Mouse (Mus musculus): ENCODE data around the gene Tmem158.

The Tmem158 gene

DNA sequence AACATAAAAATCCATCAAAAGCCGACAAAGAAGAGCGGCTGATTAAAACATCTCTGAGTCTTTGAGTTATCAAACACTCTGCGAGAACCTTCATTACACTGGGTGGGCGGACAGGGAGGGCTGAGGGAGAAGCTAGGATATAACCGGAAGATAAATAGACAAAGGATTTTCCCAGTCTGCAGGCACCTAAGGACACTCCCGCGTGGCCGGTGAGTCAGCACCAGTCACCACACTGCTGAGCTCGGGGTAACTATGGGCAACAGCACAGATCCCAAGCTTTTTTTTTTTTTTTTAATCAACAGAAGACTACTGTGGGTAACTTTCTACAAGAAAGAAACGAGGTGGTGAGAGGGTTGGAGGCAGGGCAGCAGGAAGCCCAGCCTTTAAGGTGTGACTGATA is 16.6 kb downstream of the Tmem158 start:
- DNase-seq: no peak

GRCm38 (mm10) chr9:123241191-123241590 is 19.4 kb downstream of the Tmem158 start:
- DNase-seq: no peak

- DNase-seq: no peak
These were observed 19.8 kb downstream of the Tmem158 start for GRCm38 (mm10) chr9:123240751-123241150.

GRCm38 (mm10) chr9:123240271-123240670 is 20.3 kb downstream of the Tmem158 start:
- no peak for DNase-seq

- DNase-seq: no peak
These were observed 20.9 kb downstream of the Tmem158 start for GRCm38 (mm10) chr9:123239651-123240050.

DNA sequence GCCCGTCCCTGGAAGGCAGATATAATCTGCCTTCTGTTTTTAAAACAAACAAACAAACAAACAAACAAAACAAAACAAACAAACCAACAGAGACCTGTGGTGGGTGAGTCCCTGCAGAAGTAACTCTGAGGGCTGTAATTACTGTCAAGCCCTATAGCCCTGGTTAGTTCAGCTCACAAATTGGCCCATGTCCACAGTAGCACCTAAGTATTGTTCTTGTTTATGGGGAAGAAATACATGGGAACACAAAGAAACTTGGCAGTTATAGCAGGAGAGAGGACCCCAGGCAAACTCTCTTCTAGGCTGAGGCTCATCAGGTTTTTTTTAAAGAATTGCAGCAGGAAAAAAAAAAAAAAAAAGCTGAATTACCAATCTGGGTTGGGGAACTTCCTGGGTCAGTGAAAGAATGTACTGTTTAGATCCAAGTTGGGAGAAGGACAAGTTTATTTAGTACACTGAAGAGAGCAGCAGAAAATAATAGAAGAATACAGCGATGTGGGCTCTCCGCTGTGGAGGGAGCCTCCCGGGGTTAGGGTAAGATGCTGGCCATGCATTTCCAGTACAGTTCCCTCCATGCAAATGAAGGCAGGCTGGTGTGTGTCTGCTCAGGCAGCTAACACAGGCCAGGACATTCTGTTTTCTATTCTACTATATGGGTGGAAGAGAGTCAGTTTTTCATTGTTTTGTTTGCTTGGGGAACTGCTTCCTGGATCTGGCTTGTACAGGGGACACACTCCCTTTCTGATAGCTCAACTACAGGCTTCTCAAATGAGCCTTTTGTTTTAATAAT is 22.1 kb downstream of the Tmem158 start:
- DNase-seq: no peak

DNA sequence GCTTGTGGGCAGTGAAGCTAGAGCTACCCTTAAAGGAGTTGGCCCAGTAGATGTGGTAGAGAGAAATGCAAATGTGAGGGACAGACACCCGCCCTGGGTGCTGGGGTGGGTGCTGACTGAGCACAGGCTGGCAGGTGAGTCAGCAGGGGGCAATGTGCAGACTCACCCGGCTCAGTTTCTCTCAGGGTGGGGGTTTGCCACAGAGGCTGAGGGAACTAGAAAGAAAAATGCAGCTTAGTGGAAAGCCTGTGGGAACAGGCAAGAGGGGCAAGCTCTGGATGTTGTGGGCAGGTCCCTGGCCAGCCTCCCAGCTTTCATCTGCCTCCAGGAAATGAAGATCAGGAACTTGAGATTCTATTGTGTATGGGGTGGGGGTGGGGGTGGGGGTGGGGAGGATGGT is 22.8 kb downstream of the Tmem158 start:
- DNase-seq: no peak

DNA sequence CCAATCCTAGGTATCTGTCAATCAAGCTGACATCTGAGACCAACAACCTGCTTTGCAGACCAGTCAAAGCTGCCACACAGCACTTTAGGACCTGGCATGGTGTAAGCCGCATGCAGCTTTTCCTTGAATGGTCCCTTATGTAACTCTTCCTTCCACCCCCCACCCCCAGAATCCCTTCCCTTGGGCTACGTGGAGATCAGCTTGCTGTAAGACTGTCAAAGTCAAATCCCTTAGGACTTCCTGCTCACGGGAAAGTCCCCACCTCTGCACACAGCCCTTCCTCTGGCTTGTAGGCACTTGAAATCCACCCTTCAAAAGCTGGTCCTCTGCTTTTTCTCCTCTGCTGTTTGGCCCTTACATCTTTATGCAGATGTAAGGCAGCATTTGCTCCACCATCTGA is 24.9 kb downstream of the Tmem158 start:
- DNase-seq: no peak

- no peak for DNase-seq
These were observed 30.7 kb downstream of the Tmem158 start for GRCm38 (mm10) chr9:123229826-123230225.

GRCm38 (mm10) chr9:123228671-123229070 is 31.9 kb downstream of the Tmem158 start:
- DNase-seq: no peak

- no peak for DNase-seq
These were observed 33.3 kb downstream of the Tmem158 start for GRCm38 (mm10) chr9:123227106-123227750.

DNA sequence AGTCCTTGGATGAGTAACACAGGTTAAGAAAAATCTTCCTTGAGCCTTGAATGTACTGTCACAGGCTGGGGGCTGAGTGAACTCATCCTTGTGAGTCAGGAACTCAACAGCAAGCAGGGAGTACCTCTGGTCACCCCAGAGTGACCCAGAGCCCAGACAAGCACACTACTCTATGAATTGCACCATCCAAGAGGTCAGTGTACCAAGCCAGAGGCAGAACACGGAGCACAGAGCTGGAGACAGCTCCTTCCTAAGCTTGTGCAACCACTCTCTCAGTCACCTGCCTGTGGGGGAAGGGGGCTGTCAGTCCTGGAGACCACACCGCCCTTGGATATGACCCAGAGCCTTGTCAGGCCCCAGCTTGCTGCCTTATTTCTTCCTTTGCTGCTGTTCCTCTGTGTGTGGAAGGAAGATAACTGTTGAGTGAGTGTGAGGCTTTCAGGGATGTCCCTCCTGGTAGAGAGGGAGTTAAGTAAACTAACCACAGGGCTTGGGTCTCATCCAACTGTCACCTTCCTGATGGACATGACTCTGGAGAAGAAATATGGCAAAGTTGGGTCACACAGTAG is 35.6 kb downstream of the Tmem158 start:
- DNase-seq: no peak

DNA sequence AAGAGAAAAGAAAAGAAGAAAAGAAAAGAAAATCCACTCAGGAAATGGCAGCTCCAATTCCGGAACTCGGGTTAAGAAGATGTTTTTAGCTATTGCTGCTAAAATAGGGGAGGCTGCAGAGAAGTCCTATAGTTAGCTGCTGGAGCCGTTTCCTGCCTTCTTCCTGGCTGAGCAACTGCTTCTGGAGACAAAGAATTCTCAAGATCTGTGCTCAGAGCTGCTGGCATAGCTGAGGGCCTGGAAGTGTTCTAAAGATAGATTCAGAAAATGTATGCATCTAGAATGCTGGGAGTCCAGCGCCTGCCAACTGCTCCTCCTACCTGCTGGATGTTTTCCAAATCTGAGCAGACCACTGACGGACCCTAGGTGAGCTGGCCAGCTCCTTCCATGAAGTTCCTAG is 40.7 kb downstream of the Tmem158 start:
- DNase-seq: no peak

DNA sequence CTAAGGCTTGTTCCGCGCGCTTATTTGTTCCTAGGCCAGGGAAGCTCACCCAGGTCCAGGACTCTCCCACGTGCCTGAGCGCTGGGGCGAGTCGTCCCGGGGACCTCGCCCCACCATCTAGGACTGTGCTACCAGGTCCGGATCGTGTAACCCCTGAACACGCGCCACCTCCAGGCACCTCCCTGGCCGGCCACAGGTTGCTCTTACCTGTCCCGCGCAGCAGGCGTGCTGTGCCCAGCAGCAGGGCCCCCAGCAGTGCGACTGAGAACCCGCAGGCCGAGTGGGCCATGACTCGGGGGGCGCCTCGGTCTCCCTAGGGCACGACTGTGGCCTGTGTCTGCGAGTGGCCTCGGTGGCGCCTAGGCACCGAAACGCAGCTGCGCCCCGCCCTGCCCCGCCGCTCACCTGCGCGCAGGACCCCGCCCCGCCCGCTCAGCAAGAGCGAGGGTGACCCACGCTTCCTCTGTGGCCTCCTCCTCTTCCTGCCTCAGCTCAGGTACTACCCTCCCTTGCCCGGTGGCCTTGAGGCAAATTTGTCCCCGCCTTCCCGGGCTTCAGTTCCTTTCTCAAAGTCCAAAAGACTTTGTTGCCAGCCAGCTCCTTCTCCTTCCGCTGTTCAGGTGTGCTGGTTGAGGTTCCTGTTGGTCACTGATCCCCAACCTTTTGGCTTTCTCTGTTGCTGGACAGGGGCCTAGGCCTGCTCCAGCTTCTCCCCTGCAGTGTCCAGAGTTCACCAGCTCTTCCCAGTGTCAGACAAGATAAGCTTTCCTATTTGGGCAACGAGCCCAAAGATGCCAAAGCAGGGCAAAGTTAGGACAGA is 44.7 kb downstream of the Tmem158 start, which contains the start of gene Cdcp1:
Cdcp1 (minus strand) TSS at position 418 of the 820 bp plus-strand sequence.
- no peak for DNase-seq

GRCm38 (mm10) chr9:123213371-123213770 is 47.2 kb downstream of the Tmem158 start:
- DNase-seq: no peak

All from B cell, adult 2 months (primary cell).